Mouse (Mus musculus): ENCODE data around the gene Anxa9. TPM values are rescaled to one million over a fixed set of nuclear protein-coding genes. Genes with fewer than 3 reads are reported as not detected.

Gene Anxa9
- polyA plus RNA-seq, 1 experiment from 2014 or later: 2.0 TPM

GRCm38 (mm10) chr3:95284501-95285281 is 22.3 kb downstream of the Anxa9 start:
- Histone ChIP-seq H3K27ac (ENCODE audit: low read depth, low read length) (no peak overlapping the region), H3K9me3 (ENCODE audit: control insufficient read depth) (no peaks in the 10 kb centered on the region), H3K4me2 (replicated peaks; ENCODE audit: low read depth) (peak overlapping the region; percentile 85), H3K27me3 (replicated peaks; ENCODE audit: control insufficient read depth, insufficient read depth, low read length) (no peaks in the 10 kb centered on the region), H3K4me3 (ENCODE audit: low read depth, low read length) (peak overlapping the region; percentile 61; the same call in 1 of the 2 replicates), H3K9ac (ENCODE audit: low read depth, low read length) (peak overlapping the region; percentile 83; the same call in 1 of the 2 replicates), H3K36me3 (ENCODE audit: control insufficient read depth, insufficient read depth) (peaks cover 21% of the 10 kb centered on the region), H3K4me1 (replicated peaks; ENCODE audit: control insufficient read depth, insufficient read depth, low read length) (peaks cover 11% of the 10 kb centered on the region)
- WGBS: 79% methylated on average over 12 of the region's 12 CpGs
- ATAC-seq: no peak
- TF ChIP-seq CTCF (IDR thresholded peaks at IDR 0.05; ENCODE audit: low read depth): no peak

GRCm38 (mm10) chr3:95284062-95284461 is 22.9 kb downstream of the Anxa9 start:
- no peak for TF ChIP-seq CTCF (IDR thresholded peaks at IDR 0.05; ENCODE audit: low read depth)
- H3K27me3 ChIP-seq (replicated peaks; ENCODE audit: control insufficient read depth, insufficient read depth, low read length): no peaks in the 10 kb centered on the region
- peak overlapping the region; percentile 93 for H3K27ac ChIP-seq (ENCODE audit: low read depth, low read length)
- H3K36me3 ChIP-seq (ENCODE audit: control insufficient read depth, insufficient read depth): peaks cover 17% of the 10 kb centered on the region
- no peak for ATAC-seq
- peak overlapping the region; percentile 61 for H3K4me3 ChIP-seq (ENCODE audit: low read depth, low read length)
- peaks cover 11% of the 10 kb centered on the region for H3K4me1 ChIP-seq (replicated peaks; ENCODE audit: control insufficient read depth, insufficient read depth, low read length)
- H3K9ac ChIP-seq (ENCODE audit: low read depth, low read length): peak overlapping the region; percentile 83
- WGBS: 22% methylated on average over 1 of the region's 1 CpGs
- no peaks in the 10 kb centered on the region for H3K9me3 ChIP-seq (ENCODE audit: control insufficient read depth)
- H3K4me2 ChIP-seq (replicated peaks; ENCODE audit: low read depth): peak overlapping the region; percentile 85

GRCm38 (mm10) chr3:95283589-95283941 is 23.4 kb downstream of the Anxa9 start:
- Histone ChIP-seq H3K4me3 (ENCODE audit: low read depth, low read length) (peak overlapping the region; percentile 61), H3K27ac (ENCODE audit: low read depth, low read length) (peak overlapping the region; percentile 93), H3K27me3 (replicated peaks; ENCODE audit: control insufficient read depth, insufficient read depth, low read length) (no peaks in the 10 kb centered on the region), H3K9ac (ENCODE audit: low read depth, low read length) (peak overlapping the region; percentile 83), H3K4me2 (replicated peaks; ENCODE audit: low read depth) (peak overlapping the region; percentile 85), H3K9me3 (ENCODE audit: control insufficient read depth) (no peaks in the 10 kb centered on the region), H3K36me3 (ENCODE audit: control insufficient read depth, insufficient read depth) (peaks cover 13% of the 10 kb centered on the region), H3K4me1 (replicated peaks; ENCODE audit: control insufficient read depth, insufficient read depth, low read length) (peaks cover 11% of the 10 kb centered on the region)
- 3% methylated on average over 7 of the region's 7 CpGs for WGBS
- TF ChIP-seq CTCF (IDR thresholded peaks at IDR 0.05; ENCODE audit: low read depth): no peak
- no peak for ATAC-seq

- under 1% methylated on average over 50 of the region's 51 CpGs for WGBS
- TF ChIP-seq CTCF (IDR thresholded peaks at IDR 0.05; ENCODE audit: low read depth): peak; percentile 61
Observed at GRCm38 (mm10) chr3:95282865-95283588, 23.9 kb downstream of the Anxa9 start.

GRCm38 (mm10) chr3:95282381-95282864 is 24.6 kb downstream of the Anxa9 start:
- TF ChIP-seq CTCF (IDR thresholded peaks at IDR 0.05; ENCODE audit: low read depth): no peak
- under 1% methylated on average over 11 of the region's 11 CpGs for WGBS
- peak; percentile 33 for ATAC-seq
- H3K9me3 ChIP-seq (ENCODE audit: control insufficient read depth): no peaks in the 10 kb centered on the region
- peaks cover 2% of the 10 kb centered on the region; the same call in 1 of the 2 replicates for H3K36me3 ChIP-seq (ENCODE audit: control insufficient read depth, insufficient read depth)
- peak overlapping the region; percentile 93 for H3K27ac ChIP-seq (ENCODE audit: low read depth, low read length)
- H3K27me3 ChIP-seq (replicated peaks; ENCODE audit: control insufficient read depth, insufficient read depth, low read length): no peaks in the 10 kb centered on the region
- peak overlapping the region; percentile 85 for H3K4me2 ChIP-seq (replicated peaks; ENCODE audit: low read depth)
- H3K9ac ChIP-seq (ENCODE audit: low read depth, low read length): peak overlapping the region; percentile 83
- peaks cover 11% of the 10 kb centered on the region for H3K4me1 ChIP-seq (replicated peaks; ENCODE audit: control insufficient read depth, insufficient read depth, low read length)
- peak overlapping the region; percentile 61 for H3K4me3 ChIP-seq (ENCODE audit: low read depth, low read length)

More at GRCm38 (mm10) chr3:95282865-95283588, 23.9 kb downstream of the Anxa9 start:
- Histone ChIP-seq H3K36me3 (ENCODE audit: control insufficient read depth, insufficient read depth) (peaks cover 8% of the 10 kb centered on the region), H3K4me2 (replicated peaks; ENCODE audit: low read depth) (peak overlapping the region; percentile 85), H3K9me3 (ENCODE audit: control insufficient read depth) (no peaks in the 10 kb centered on the region), H3K9ac (ENCODE audit: low read depth, low read length) (peak overlapping the region; percentile 83), H3K27ac (ENCODE audit: low read depth, low read length) (peak overlapping the region; percentile 93), H3K27me3 (replicated peaks; ENCODE audit: control insufficient read depth, insufficient read depth, low read length) (no peaks in the 10 kb centered on the region), H3K4me3 (ENCODE audit: low read depth, low read length) (peak overlapping the region; percentile 61), H3K4me1 (replicated peaks; ENCODE audit: control insufficient read depth, insufficient read depth, low read length) (peaks cover 11% of the 10 kb centered on the region)
- ATAC-seq: peak; percentile 76
